Mouse (Mus musculus): ENCODE measurements around the gene Mrpl22.

DNA sequence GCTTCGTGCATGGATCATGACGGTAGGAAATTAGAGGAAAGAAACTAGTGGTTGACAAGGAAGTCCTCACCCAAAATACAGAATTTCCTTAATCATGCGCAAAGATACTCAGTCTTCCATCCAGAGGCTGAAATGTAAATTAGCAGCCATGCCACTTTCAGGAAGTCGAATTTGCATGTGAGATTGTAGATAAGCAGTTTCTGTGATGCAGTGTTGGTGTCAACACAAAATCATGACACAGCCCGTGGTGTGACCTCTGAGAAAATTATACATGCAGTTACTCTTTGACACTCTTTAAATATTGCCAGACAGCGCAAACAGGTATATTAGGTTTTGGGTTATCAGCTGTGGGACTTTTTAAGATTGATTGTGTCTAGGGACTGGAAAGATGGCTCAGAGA is 18.2 kb downstream of the Mrpl22 start:
- TF ChIP-seq MYOD1 (IDR thresholded peaks at IDR 0.05; ENCODE audit: control insufficient read depth in 1 of 3, insufficient read length in 2 of 3, low read depth in 2 of 3) (no peak), POLR2A (IDR thresholded peaks at IDR 0.05; ENCODE audit: insufficient read length, low read depth) (no peak)

Measured in myocyte (in vitro differentiated cells).